Comparison of ENCODE assay signal across 8 mouse cellular contexts in genomic region chr9:124311502-124311901, GRCm38 (mm10). TPM values are rescaled to one million over a fixed set of nuclear protein-coding genes. Genes with fewer than 3 reads are reported as not detected.
DNase-seq lines count a peak whose midpoint lies in the region; ATAC-seq and TF ChIP-seq lines count a peak whose summit lies in the region.

No protein-coding gene starts in this region.

- peak overlapping the region; percentile 75 for H3K9ac ChIP-seq in liver, embryonic 14.5 days (replicated peaks)

- peaks cover 11% of the 10 kb centered on the region; the same call in 1 of the 2 replicates for H3K4me1 ChIP-seq in spleen, adult 2 months (ENCODE audit: control insufficient read depth, insufficient read depth, insufficient read length)
- H3K4me1 ChIP-seq in liver, embryonic 14.5 days (replicated peaks; ENCODE audit: control insufficient read depth in 2 of 2, insufficient read depth in 2 of 2, low read length in 1 of 2) = peaks cover 0 to 4% of the 10 kb centered on the region in 2 experiments; a peak in 1 of 4 replicates

- no peak for TF ChIP-seq POLR2A in spleen, adult 2 months (IDR thresholded peaks at IDR 0.05; ENCODE audit: low read depth, low read length)

- no peak for TF ChIP-seq CTCF in spleen, adult 2 months (IDR thresholded peaks at IDR 0.05; ENCODE audit: extremely low read depth, insufficient read depth, insufficient read length, insufficient replicate concordance)
- no peak for TF ChIP-seq CTCF in liver, embryonic 14.5 days (IDR thresholded peaks at IDR 0.05; ENCODE audit: low read depth)

- H3K27ac ChIP-seq in spleen, adult 2 months (ENCODE audit: insufficient read depth, low read length) = peak overlapping the region; percentile 38; the same call in 1 of the 2 replicates
- H3K27ac ChIP-seq in liver, embryonic 14.5 days = no peak overlapping the region

- H3K27me3 ChIP-seq in spleen, adult 2 months (ENCODE audit: control insufficient read depth, insufficient read depth, low read length) = no peaks in the 10 kb centered on the region
- no peaks in the 10 kb centered on the region for H3K27me3 ChIP-seq in liver, embryonic 14.5 days (ENCODE audit: control insufficient read depth, insufficient read depth, low read length)

- no peak for TF ChIP-seq EP300 in liver, embryonic 14.5 days (IDR thresholded peaks at IDR 0.05; ENCODE audit: low read depth)

- no peaks in the 10 kb centered on the region for H3K9me3 ChIP-seq in liver, embryonic 14.5 days (ENCODE audit: control insufficient read depth, low read length)

- H3K36me3 ChIP-seq in spleen, adult 2 months (ENCODE audit: control insufficient read depth, insufficient read depth, low read length) = 0 out of 2 replicates have a peak, but pooled peaks cover 1% of the 10 kb centered on the region
- H3K36me3 ChIP-seq in liver, embryonic 14.5 days (replicated peaks; ENCODE audit: control insufficient read depth, insufficient read depth, low read depth) = no peaks in the 10 kb centered on the region

- peak; percentile 16 for DNase-seq in cerebellum, adult 9-11 months
- no peak for DNase-seq in cerebellum, adult 11 months
- no peak for DNase-seq in spleen, adult 2 months (ENCODE audit: low read depth in 1 of 2, low spot score in 2 of 2)
- no peak for DNase-seq in spleen, adult 18-20 months
- no peak for DNase-seq in liver, embryonic 14.5 days (ENCODE audit: low read depth in 3 of 3, low spot score in 3 of 3)
- DNase-seq in gastrocnemius, adult 18-20 months (ENCODE audit: low spot score) = no peak
- DNase-seq in left cerebral cortex, adult 18-20 months (ENCODE audit: low spot score in 2 of 2) = no peak

- peak overlapping the region; percentile 68 for H3K4me2 ChIP-seq in liver, embryonic 14.5 days (ENCODE audit: low read depth)

- 0 out of 2 replicates have a peak overlapping the region, but pooled peaks have one; percentile 6 for H3K4me3 ChIP-seq in spleen, adult 2 months (ENCODE audit: extremely low read depth, insufficient read depth, insufficient read length)
- H3K4me3 ChIP-seq in liver, embryonic 14.5 days (ENCODE audit: insufficient read depth in 1 of 2, low read depth in 2 of 2, low read length in 2 of 2) = peak overlapping the region in 1 of 2 experiments; percentile 75; a peak in 2 of 4 replicates

- no peak for ATAC-seq in liver, embryonic 14.5 days (ENCODE audit: insufficient read depth)
- no peak for ATAC-seq in erythroid progenitor cell, adult 5-6 weeks (replicated peaks; ENCODE audit: low FRiP score, poor library complexity, severe bottlenecking)

RNA-seq across cellular contexts. Expression of gene 2010315B03Rik, which starts 1.0 kb away (rescaled TPM):
- 2.1 and 2.6 TPM in 2 replicates for polyA plus RNA-seq in spleen, adult 2 months (2012; rRNA removed)
- 1.6 and 2.7 TPM in 2 replicates for polyA plus RNA-seq in liver, embryonic 14.5 days (2012; rRNA removed)
- polyA plus RNA-seq in liver, embryonic 14.5 days (2014; fragmentation: Nextera tagmentation; extraction: Ambion mirVana) = 1.9 and 2.4 TPM in 2 replicates
- 5.0 and 12.3 TPM in 2 replicates for total RNA-seq in erythroid progenitor cell, adult 5-6 weeks (2015; ENCODE audit: low replicate concordance)
- total RNA-seq in erythroid progenitor cell, adult 5-6 weeks (2017; ENCODE audit: low replicate concordance) = 3.0 and 9.2 TPM in 2 replicates
- 10 to 100 TPM in 1 of 2 experiments, 1 to 10 TPM in 1; 8.1 to 12.4 TPM for total RNA-seq in gastrocnemius, adult 18-20 months (2021)
- 10 to 100 TPM; 18.6 to 22.3 TPM for total RNA-seq in left cerebral cortex, adult 18-20 months (2021)
